Mouse (Mus musculus): ENCODE data around the gene Tigd2.

The Tigd2 gene

DNA sequence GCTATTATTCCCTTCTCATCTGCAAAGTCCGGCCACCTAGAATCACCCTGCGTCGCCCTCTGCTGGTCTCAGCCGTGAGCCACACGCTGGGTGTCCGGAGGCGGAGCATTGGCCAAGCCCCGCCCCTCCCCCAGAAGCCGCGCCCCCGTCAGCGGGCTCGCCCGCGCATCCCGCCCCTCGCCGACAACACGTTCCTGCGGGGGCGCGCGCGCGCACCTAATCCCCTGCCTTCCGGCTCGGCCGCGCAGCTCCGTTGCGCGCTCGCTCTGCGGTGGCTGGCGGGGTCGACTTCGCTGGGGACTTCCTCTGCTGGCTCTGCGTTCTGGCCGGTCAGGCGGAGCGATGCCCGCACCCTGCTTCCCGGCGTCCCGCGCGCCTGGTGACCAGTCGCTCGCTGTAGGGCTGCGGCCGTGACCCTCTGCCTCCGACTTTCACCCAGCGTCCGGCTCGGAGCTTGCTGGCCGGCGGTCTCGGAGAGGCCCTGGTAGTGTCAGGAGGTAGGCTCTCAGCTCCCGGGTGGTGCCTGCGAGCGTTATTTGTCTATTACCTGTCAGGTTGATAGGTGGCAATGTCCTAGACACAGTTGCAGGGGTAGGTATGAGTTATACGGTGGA, at the start of gene Tigd2:
Gene Tigd2 (plus strand): TSS at position 186 of the 614 bp plus-strand sequence.
- in situ Hi-C loops (cut with MseI, MboI): no loop called here

DNA sequence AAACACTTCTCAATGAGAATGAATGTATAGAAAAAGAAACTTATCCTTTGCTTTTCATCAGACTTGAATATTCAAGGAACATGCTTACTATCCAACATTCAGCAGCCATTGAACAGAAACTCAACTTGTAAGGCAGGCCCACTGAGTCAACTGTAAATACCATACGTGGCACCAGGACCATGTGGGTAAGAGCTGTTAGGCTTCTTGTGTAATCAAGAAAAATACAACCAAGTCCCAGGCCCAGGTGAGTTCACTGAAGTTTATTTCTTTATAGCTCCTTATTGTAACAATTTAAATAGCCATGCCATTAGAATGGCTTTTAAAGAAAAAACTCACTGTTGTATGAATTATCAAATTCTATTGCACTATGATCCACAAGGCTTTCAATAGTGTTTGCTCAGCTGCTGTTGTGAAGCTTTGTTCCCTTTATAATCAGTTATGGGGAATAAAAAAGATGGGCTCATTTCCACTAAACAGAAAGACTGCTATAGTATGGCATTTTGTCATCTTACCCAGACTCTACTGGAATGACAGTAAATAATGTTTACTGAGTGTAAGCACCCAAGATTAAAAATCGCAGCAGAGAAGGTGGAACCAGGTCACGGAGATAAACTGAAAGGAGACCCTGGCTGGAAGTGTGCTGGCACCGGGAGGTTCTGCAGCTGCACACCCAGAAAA, 46.7 kb upstream of the Tigd2 start:
- in situ Hi-C loops (cut with MseI, MboI): no loop called here

DNA sequence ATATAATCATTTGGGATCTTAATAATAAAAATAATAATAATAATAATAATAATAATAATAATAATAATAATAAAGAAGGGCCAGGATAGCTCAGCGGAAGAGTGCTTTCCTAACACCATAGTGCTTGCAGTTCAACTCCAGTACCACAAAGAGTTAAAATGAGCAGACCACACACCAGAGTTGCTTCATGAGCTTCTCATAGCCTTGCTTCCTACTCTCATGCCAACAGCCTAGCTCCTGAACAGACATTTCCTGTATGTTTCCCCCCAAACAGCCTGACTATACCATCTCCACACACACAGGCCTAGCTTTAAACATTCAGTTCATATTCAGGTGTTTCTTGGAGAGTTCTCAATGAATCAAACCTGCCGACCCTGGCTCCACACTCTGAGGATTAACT, 45.8 kb upstream of the Tigd2 start:
- in situ Hi-C loops (cut with MseI, MboI): no loop called here

DNA sequence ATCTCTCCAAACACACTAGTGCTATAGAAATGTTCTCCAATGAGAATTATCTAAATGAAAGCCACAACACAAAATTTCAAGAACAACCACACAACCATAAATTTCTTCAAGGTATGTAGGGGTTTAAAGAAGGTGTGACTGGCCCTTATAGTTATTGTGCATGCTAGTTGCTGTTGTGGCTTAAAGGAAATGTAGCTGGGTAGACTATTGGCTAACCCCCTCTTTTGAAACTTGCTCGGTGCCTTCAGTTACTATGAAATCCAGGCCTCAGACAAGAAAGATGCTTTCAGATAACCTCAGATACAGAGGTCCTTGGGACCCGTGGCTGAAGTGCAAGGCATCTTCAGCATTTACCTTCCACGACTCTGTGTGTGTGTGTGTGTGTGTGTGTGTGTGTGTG, 45.3 kb upstream of the Tigd2 start:
- in situ Hi-C loops (cut with MseI, MboI): no loop called here

DNA sequence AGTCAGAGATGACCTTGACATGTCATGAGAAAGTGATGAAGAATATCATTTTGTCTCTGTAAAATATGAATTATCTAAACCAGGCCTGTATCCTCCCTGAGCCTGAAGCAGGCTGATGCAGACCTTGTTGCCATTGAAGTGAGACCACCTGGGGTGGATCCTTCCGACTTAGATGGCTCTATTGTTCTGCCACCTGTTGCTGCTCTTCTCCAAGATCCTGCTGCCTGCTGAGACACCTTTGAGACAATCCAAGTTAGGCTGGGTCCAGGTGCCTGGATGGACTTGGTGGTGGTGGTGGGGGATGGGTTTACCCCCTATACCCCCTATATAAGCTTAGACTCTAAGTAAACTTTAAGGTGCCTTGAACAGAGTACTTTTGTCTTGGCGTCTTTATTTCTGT, 39.7 kb upstream of the Tigd2 start:
- in situ Hi-C loops (cut with MseI, MboI): no loop called here

DNA sequence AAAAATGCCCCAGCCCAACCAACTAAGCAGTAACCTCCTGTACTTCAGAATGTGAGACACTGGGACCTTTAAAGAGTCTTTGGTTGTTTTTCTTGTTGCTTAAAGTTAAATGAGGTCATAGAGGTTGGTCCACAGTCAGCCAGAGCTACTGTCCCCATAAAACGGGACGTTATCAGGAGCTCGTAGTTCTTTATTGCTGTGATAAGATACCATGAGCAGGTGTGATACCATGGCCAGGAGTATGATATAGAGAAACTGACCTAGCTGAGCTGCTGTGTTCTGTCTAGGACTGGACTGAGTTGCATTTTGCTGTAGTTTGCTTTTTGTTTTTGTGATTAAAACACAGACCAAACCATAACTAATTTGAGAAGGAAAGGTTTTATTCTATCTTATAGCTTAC, 37.4 kb upstream of the Tigd2 start:
- in situ Hi-C loops (cut with MseI, MboI): no loop called here

DNA sequence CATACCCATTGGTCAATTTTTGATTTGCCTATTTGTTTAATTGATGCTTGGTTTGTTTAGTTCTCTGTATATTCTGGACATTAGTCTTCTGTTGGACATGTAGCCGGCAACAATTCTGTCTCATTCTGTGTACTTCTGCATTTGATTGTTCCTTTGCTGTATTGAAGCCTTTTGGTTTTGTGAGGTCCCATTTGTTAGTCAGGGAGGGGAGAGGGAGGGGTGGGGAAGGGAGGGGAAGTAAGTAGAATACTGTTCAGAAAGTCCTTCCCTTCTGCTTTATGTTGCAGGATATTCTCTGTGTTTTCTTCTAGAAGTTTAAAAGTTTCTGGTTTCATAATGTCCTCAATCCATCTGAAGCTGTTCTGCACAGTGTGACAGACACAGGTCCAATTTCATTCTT, 34.7 kb upstream of the Tigd2 start:
- in situ Hi-C loops (cut with MseI, MboI): no loop called here

DNA sequence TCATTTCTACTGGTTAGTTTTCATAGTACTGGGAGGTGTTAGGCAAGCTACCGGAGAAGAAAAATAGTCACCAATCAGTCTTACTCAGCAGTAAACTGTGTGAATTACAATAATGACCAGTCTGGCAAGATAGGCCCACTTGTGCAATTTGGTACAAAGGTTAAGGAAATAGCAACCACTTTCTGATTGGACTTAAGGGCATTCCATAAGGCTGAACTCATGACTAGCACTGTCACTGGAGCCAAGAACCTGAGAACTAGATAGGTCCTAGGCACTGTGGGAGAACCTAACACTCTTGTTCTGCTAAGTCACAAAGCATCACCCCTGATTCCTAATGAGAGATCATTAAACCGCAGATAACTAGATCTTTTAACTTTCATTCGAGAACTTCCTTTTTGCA, 30.6 kb upstream of the Tigd2 start:
- in situ Hi-C loops (cut with MseI, MboI): loop anchor here (25.0 kb wide), 2 partner anchors 541 to 566 kb away; no protein-coding TSS in a partner anchor

DNA sequence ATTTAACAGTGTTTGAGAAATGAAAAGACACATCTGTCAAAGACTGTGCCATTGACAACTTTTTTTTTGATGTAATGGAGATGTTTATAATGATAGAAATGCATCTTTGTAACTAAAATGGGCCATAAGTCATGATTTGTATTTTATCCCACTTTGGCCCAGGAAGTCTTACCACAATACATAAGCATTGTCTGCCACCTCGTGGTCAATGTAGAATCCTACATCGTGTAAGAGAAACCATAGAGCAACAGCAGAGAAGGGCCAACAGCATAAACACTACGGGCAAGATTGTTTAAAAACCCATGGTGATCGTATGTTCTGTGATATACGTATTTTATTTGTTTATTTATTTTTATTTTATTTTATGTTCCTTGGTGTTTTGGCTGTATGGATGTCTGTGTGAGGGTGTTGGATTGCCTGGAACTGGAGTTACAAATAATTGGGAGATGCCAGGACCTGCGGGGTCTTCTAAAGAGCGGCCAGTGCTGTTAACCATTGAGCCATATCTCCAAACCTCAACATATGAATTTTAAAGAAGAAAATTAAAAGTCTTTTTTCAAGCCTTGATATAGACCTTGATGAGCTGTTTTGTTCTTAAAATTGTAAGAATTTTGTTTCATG, 28.2 kb upstream of the Tigd2 start:
- in situ Hi-C loops (cut with MseI, MboI): loop anchor here (25.0 kb wide), 2 partner anchors 543 to 568 kb away; no protein-coding TSS in a partner anchor

DNA sequence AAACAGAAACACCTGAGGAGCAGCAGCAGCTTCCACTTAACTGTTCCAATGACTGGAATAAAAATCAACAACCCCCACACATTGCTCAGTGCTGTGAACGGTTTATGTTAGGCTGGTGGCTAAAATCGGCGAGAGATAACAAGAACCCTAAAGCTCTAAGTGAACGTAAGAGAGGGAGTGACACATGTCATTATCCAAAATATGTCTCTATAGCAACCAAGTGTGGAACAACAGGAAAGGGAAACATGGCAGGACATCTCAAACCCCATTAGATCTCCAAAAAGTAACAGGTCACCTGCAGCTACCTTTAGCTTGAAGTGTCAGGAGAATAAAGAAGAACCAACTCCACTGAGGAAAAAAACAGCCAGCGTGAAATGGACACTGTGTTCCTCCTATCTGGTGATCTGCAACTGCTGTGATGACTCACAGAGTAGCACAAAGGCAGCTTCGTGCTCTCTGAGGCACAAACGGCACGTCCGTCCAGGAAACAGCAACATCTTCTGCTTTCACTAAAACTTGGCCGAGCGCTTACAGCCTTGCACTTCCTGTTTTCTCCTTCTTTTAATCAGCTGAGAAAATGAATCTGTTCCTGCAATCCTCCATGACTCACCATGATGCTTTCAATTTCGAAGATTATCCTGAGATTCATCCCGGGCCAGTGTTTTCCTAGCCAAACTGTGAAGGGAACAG, 23.5 kb upstream of the Tigd2 start:
- in situ Hi-C loops (cut with MseI, MboI): loop anchor here (25.0 kb wide), 2 partner anchors 548 to 573 kb away; no protein-coding TSS in a partner anchor

DNA sequence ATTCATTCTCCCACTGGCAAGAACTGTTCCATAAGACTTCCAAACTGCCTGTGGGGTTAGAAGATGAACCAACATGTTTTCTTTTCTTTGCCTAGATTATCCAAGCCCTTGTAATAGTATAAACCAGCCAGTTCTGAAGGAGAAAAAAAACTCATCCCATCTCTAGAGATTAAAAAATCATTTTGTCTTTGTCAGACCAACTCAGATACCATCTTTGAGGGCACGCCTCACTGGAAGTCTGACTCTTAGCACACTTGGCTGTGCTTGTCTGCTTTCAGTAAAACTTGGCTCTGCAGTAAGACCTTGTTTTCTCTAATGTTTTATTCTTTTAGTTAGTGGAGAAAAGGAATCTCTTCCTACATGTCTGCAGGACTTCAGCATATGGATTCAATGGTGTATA, 18.7 kb upstream of the Tigd2 start:
- in situ Hi-C loops (cut with MseI, MboI): loop anchor here (25.0 kb wide), 2 partner anchors 553 to 578 kb away; no protein-coding TSS in a partner anchor

DNA sequence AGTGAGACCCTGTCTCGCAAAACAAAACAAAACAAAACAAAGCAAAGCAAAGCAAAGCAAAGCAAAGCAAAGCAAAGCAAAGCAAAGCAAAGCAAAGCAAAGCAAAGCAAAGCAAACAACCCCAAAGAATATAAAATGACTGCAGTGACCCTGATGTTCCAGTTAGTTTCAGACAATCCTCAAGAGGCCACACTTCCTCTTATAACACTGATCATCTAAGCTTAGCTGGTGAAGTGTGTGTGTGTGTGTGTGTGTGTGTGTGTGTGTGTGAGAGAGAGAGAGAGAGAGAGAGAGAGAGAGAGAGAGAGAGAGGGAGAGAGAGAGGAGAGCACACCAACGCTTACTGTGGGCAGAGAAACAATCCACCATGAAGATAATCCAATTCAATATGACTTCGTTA, 14.2 kb upstream of the Tigd2 start:
- in situ Hi-C loops (cut with MseI, MboI): loop anchor here (25.0 kb wide), 2 partner anchors 557 to 582 kb away; no protein-coding TSS in a partner anchor

DNA sequence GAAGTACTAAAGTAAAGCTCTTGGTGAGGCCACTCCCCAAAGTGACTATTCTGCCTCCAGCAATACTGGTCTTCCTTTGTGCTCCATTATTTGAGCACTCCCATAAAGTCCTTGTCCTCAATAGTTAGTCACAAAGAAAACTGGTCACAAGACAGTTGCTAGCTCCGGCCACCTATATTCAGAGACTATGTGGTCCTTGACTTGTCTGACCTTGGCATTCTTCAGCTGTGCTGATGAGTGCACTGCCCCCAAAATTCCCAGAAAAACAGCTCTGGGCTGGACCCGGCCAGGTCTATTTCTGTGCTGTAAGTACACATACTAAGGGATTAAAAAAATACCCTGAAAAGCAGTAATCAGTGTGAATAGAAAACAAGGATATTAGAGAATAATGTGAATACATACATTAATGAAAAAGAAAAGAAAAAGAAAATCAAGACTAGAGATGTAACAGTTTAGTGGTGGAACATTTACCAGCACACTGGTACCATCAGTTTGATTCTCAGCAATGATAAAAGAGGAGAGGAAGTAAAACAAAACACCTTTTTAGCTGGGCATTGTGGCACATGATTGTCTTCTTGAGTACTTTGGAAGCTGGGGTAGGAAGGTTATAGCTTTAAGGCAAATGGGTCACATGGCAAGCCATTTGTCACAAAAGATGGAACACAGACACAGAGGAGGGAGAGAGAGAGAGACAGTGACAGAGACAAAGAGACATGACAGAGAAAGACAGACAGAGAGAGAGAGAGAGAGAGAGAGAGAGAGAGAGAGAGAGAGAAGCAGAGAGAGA, 12.6 kb upstream of the Tigd2 start:
- in situ Hi-C loops (cut with MseI, MboI): loop anchor here (25.0 kb wide), 2 partner anchors 559 to 584 kb away; no protein-coding TSS in a partner anchor

DNA sequence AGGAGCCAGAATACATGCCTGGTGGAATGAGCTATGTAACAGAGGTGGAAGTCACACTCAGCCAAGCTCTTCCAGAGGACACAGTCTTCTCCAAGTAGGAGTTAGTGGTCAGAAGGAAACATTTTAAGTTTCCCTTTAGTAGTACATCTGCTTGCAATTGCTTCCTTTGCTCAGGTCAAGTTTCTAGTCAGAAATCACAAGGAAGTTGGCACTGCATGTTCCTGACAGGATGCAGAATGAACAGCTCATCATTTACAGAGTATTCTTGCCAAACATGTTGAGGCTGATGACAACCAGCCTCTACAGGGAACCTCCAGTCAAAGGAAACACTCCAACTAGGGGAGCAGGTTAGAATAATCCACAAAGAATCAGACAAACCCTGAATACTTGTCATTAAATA, 11.9 kb upstream of the Tigd2 start:
- in situ Hi-C loops (cut with MseI, MboI): loop anchor here (25.0 kb wide), 2 partner anchors 559 to 584 kb away; no protein-coding TSS in a partner anchor

DNA sequence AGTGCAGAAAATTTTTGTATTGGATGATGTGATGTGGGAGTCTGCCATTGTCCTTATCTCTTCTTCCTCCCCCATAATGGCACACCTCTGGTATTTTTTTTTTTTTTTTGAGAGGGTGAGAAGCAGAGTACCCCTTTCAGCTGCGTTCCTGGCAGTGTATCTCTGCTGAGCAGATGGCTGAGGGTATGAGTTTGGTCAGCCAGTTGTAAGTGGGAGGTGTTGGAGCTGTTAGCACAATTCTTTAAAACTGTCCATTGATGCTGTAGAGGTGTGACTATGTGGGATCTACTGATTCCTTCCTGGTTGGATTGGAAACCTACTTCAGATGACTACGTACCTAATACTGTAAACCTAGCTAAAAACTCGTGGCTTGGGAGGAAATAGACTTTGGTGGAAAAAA, 10.3 kb upstream of the Tigd2 start:
- in situ Hi-C loops (cut with MseI, MboI): loop anchor here (25.0 kb wide), 2 partner anchors 561 to 586 kb away; no protein-coding TSS in a partner anchor

DNA sequence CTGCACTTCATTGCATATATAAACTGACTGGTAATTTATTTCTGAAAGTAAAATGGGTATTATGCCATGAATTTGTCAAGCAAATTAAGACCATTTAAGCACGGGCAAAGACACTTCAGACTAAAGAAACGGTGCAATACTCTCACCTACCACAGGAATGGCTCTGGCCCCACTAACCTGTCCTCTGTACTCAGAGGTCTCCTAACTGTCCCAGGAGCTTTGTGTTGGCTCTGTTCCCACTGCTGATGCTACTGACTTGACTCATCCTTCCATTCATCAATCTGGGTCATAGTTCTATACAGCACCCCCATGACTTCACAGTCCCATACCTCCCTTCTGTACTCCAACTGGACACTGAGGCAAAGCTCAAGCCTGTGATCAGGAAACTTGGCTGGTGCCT, 9.6 kb upstream of the Tigd2 start:
- in situ Hi-C loops (cut with MseI, MboI): loop anchor here (25.0 kb wide), 2 partner anchors 562 to 587 kb away; no protein-coding TSS in a partner anchor

DNA sequence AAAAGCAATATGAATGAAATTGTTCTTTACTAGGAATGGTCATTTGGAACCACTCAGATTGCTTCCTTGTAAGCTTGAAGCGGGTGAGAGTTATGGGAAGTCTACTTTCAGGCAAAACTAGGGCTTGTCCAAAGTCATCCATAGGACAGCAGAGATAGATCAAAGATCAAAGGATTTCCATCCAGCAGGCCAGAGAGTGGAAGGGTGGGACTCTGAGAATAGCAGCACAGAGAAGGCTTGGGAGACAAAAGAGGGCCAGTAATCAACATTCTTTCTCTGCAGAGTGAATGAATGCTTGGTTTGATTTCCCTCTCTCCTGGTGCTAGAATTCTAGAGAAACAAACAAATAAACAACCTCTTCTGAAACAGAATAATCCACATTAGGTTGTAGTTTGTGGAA, 1.1 kb upstream of the Tigd2 start:
- in situ Hi-C loops (cut with MseI, MboI): no loop called here

DNA sequence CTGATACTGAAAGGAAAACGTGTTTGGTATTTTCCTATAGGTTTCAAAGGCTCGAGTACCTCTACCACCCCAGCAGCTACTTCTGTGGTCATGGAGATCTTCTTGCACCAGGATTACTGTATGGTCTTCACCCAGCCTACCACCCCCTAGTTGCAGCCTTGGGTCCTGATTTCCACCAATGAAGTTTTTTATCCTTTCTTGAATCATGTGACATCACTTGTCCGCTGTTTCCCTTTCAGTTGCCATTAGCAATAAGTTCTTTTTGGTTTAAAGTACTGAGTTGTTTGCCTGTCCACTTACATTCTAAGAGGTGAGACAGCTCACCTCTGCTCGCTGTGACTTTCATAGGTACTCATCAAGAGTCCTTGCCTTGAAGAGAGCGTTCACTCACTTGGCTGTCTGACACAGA, 633 bp downstream of the Tigd2 start:
- in situ Hi-C loops (cut with MseI, MboI): no loop called here

DNA sequence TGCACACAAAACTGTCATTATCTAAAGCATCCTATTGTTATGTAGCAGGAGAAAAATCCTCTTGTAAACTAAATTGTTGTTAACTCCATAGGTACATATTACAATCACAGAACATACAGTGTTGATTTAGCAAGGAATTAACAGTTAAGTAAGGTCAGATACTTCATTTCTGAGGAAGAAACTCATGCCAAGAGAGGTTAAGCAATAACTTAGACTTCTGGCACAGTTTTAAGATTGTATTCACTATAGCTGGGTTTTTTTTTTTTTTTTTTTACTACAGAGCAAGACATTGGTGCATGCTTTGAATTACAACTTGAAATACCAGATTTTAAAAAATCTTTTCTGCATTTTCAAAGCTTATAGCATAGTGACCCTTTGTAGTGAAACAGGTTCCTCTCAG, 24.5 kb downstream of the Tigd2 start:
- in situ Hi-C loops (cut with MseI, MboI): no loop called here

DNA sequence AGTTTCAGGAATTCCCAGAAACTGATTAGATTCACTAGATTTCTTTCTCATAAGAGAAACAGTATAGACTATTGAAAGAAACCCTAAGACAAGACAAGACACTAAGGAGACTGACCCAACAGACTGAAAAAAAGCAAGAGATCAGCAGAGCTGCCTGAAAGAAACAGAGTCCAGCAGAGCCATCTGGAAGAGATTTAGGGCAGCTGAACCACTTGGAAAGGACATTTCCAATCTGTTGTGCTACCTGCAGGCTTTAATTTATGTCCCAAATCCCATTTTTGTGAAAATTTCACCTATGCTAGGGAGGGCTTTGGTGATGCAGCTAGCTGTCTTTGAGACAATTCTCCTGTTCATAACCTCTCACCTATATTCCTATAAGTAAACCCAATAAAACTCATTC, 25.0 kb downstream of the Tigd2 start:
- in situ Hi-C loops (cut with MseI, MboI): no loop called here

DNA sequence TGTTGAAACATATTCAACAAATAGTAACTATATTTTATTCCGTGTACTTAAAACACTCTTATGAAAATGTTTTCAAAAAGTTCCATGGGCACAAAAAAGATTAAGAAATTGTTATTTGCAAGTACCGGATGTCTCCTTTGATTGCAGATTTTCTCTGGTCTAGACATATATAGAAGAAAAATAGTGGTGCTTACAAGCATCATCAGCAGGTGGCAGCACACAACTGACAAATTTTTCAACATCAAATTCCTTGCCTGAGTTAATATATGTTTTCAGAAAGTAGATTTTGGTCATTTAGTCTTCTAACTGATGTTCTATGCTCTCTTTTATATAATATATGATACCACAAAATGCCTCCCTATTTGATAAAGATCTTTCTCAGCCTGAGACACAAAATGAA, 41.0 kb downstream of the Tigd2 start:
- in situ Hi-C loops (cut with MseI, MboI): loop anchor here (5.0 to 10.0 kb wide), 2 partner anchors 235 to 238 kb away; no protein-coding TSS in a partner anchor
